Mouse (Mus musculus): ENCODE results near the gene Ctu2. TPM values are rescaled to one million over a fixed set of nuclear protein-coding genes. Genes with fewer than 3 reads are reported as not detected.

Gene Ctu2
- polyA plus RNA-seq (2012; rRNA removed) = 28.6 and 30.6 TPM in 2 replicates

DNA sequence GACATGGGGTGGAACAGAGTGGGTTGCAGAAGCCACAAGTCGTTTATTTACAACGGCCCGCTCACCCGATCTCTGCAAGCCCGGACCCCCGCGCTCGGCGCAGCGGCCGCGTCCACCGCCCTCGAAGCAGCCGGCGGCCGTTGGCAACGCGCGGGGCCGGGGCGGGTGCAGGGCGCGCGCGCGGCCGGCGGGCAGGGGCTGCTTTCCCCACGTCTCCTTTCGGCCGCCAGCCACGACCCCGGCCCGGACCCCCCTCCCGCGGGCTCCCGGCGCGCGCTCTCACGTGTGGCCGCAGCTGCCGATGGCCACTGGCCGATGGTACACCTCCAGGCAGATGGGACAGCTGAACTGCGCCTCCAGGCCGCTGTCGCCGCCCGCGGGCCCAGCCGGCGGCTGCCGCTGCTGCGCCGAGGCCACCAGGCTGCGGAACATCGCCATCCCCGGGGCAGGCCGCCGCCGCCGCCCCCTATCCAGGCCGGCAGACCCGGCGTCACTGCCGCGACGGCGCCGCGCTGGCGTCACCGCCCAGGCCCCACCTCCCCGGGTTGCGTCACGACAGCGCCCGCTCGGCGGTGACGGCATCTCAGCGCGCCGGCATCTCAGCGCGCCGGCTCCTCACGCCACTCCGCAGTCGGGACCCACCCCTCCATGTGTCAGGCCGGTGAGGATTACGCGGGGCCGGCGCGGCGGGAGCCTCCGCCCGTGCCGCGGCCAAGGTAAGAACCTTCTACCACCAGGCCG lies at the start of gene Ctu2, which contains the start of gene Rnf166:
Gene Ctu2 (plus strand): TSS at position 564 of the 741 bp plus-strand sequence.
Gene Rnf166 (minus strand): TSS at position 485 of the 741 bp plus-strand sequence.
- no peak for TF ChIP-seq CTCF (IDR thresholded peaks at IDR 0.05; ENCODE audit: insufficient read depth, low read length)
- peak; percentile 50; the same call in 1 of the 2 replicates for TF ChIP-seq POLR2A (IDR thresholded peaks at IDR 0.05; ENCODE audit: borderline replicate concordance, extremely low read depth, low read depth, low read length)
- peak within 1 kb of the TSS; percentile 95 for H3K4me3 ChIP-seq (replicated peaks; ENCODE audit: extremely low read depth, low read depth, low read length)
- under 1% methylated on average over 101 of the region's 103 CpGs for WGBS
- peak; percentile 94 for DNase-seq
- H3K4me1 ChIP-seq (ENCODE audit: control insufficient read depth, insufficient read depth, low read length) = peaks cover 11% of the 10 kb centered on the region; the same call in 1 of the 2 replicates

- Histone ChIP-seq H3K4me1 (ENCODE audit: control insufficient read depth, insufficient read depth, low read length) (no peaks in the 10 kb centered on the region), H3K4me3 (replicated peaks; ENCODE audit: extremely low read depth, low read depth, low read length) (no peak overlapping the region)
- DNase-seq = no peak
- WGBS = 74% methylated on average over 9 of the region's 9 CpGs
- TF ChIP-seq POLR2A (IDR thresholded peaks at IDR 0.05; ENCODE audit: borderline replicate concordance, extremely low read depth, low read depth, low read length) (no peak), CTCF (IDR thresholded peaks at IDR 0.05; ENCODE audit: insufficient read depth, low read length) (no peak)
These were observed 49.8 kb upstream of the Ctu2 start for GRCm38 (mm10) chr8:122426145-122426544.

DNA sequence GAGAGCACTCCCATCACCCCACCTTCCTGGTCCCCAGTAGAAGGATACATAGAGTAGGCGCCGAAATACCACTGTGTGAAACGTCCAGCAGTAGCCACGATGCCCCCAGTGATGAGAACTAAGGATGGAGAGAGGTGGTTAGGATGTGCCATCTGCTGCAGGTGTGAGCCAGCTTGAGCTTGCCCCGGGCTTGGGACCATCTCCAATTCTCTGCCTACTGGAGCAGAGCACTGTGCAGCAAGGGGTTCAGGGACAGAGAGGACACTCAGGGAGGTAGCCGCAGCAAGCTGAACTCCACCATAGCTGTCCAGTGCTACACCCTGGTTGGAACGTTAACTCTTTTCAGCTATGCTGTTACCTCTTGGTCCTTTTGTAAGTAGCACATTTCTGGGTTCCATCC lies 48.3 kb upstream of the Ctu2 start:
- 87% methylated on average over 7 of the region's 7 CpGs for WGBS
- DNase-seq = no peak
- no peak overlapping the region for H3K4me3 ChIP-seq (replicated peaks; ENCODE audit: extremely low read depth, low read depth, low read length)
- TF ChIP-seq CTCF (IDR thresholded peaks at IDR 0.05; ENCODE audit: insufficient read depth, low read length) (no peak), POLR2A (IDR thresholded peaks at IDR 0.05; ENCODE audit: borderline replicate concordance, extremely low read depth, low read depth, low read length) (no peak)
- peaks cover 5% of the 10 kb centered on the region; the same call in 1 of the 2 replicates for H3K4me1 ChIP-seq (ENCODE audit: control insufficient read depth, insufficient read depth, low read length)

GRCm38 (mm10) chr8:122428163-122428562 lies 47.8 kb upstream of the Ctu2 start:
- Histone ChIP-seq H3K4me3 (replicated peaks; ENCODE audit: extremely low read depth, low read depth, low read length) (no peak overlapping the region), H3K4me1 (ENCODE audit: control insufficient read depth, insufficient read depth, low read length) (peaks cover 8% of the 10 kb centered on the region)
- 76% methylated on average over 9 of the region's 9 CpGs for WGBS
- TF ChIP-seq CTCF (IDR thresholded peaks at IDR 0.05; ENCODE audit: insufficient read depth, low read length) (no peak), POLR2A (IDR thresholded peaks at IDR 0.05; ENCODE audit: borderline replicate concordance, extremely low read depth, low read depth, low read length) (no peak)
- DNase-seq = no peak

DNA sequence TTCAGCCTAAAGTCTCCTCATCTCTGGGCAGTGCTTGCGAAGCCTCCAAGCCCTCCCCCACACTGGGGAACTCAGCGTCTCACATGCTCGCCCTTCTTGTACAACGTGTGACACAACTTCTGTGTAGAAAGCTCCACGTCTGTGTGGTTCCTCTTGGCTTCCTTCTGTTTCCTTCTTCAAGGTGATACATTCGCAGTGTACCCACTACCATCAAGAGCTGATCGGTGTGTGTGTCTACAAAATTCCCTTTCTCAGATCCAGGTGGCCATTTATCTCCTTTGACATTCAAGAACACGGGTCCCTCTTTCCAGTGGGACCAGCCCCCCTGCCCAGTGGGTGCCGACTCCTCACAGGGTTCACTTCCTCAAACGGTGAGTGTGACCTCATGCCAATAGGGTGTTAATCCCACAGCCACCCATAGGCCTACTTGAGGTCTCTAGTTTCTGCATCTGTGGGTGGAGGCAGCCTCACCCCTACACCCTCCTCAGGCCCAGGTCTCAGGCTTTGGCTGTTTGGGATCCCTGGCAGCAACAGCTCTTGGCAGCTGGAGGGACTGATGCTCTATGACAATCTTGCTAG lies 45.8 kb upstream of the Ctu2 start:
- peaks cover 9% of the 10 kb centered on the region for H3K4me1 ChIP-seq (ENCODE audit: control insufficient read depth, insufficient read depth, low read length)
- peak; percentile 12 for DNase-seq
- H3K4me3 ChIP-seq (replicated peaks; ENCODE audit: extremely low read depth, low read depth, low read length) = no peak overlapping the region
- 71% methylated on average over 10 of the region's 10 CpGs for WGBS
- TF ChIP-seq POLR2A (IDR thresholded peaks at IDR 0.05; ENCODE audit: borderline replicate concordance, extremely low read depth, low read depth, low read length) (0 out of 2 replicates have a peak, but pooled peaks have one; percentile 34), CTCF (IDR thresholded peaks at IDR 0.05; ENCODE audit: insufficient read depth, low read length) (no peak)

DNA sequence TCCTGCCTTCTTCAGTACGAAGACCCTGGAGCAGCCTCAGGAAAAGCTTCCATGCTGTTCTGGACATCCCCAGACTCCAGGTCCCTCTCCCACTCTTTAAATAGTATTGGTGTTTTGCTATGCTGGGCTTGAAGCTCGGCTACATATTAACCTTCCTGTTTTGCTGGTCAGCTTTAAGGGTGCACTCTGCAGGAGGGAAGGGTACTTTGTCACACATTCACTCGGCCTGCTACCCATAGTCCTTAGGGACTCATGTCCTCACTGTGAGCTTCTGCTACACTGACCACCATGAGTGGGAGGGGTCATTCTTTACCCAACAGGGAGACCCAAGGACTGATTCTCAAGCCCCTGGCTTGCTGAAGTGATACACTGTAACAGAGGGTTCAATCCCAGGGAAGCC lies 45.3 kb upstream of the Ctu2 start:
- DNase-seq = no peak
- Histone ChIP-seq H3K4me1 (ENCODE audit: control insufficient read depth, insufficient read depth, low read length) (peaks cover 9% of the 10 kb centered on the region), H3K4me3 (replicated peaks; ENCODE audit: extremely low read depth, low read depth, low read length) (no peak overlapping the region)
- WGBS = 63% methylated on average over 3 of the region's 3 CpGs
- no peak for TF ChIP-seq POLR2A (IDR thresholded peaks at IDR 0.05; ENCODE audit: borderline replicate concordance, extremely low read depth, low read depth, low read length)
- TF ChIP-seq CTCF (IDR thresholded peaks at IDR 0.05; ENCODE audit: insufficient read depth, low read length) = no peak

DNA sequence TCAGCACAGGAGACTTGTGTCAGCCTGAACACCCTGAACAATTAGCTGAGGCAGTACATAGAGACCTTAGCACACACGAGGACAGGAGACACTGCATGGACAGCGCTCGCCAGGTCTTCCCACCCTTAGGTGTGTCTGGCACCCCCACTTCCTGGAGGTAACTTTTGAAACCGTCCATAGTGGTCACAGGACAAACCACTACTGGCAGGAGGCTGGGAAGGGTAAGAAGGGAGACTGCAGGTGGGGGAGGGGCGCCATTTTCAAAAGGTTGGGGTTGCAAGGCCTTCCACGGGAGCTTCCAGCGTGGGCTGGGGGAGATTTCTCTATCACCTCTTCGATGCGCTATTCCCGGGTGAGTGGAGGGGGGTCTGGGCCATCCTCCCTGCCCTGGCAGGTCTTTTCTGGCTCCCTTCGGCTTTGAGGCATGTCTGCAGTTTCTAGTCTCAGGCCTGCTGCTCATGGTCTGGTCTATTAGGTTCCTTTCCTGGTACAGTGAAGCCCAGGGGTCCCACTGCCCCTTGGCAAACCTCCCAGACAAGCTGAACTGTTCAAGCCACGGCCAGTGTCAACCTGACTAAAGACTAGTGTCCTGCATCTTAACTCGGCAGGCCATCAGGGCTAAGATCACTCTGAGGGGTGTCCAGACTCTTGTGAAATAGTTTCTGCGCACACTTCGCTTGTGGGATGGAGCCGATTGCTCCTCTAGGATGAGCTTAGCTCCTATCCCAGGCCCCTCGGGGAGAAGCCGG lies 44.1 kb upstream of the Ctu2 start:
- DNase-seq = no peak
- Histone ChIP-seq H3K4me1 (ENCODE audit: control insufficient read depth, insufficient read depth, low read length) (peaks cover 9% of the 10 kb centered on the region), H3K4me3 (replicated peaks; ENCODE audit: extremely low read depth, low read depth, low read length) (peak overlapping the region; percentile 92)
- TF ChIP-seq CTCF (IDR thresholded peaks at IDR 0.05; ENCODE audit: insufficient read depth, low read length) (no peak), POLR2A (IDR thresholded peaks at IDR 0.05; ENCODE audit: borderline replicate concordance, extremely low read depth, low read depth, low read length) (no peak)
- WGBS = 22% methylated on average over 18 of the region's 18 CpGs

DNA sequence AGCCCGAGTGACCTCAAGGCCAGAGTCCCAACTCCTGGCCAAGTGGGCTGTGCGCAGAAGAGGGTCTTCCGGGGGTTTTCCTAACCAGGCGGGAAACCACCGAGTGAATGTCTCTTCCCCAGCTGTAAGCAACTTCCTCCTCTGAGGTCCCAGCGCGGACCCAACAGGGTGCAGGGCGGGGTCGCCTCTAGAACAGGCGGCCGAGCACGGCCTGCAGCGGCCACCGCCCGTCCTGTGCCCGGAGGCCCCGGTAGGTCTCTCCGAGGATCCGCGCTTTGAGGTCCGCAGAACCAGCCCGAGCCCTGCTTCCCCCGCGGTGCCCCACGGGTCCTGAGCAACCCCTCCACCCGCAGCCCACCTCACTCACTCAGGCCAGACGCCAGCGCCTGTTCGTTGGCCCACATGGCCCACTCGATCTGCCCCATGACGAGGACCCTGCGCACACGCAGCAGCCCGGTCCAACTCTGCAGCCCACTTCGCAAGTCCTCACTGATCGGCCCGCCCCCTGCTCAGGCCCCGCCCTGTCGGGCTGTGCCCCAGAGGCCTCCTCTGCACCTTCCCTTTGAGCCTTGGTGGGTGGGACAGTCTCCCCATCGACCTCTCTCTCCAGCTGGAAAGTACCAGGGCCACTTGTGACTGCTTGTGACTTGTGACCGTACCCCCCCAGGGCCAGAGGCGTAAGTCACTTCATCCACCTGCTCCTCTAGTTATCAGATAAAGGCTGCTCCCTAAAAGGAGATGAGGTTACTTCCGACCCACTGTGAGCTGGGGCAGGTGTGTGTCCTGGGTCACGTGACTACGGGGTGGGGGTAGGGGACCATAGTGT lies 43.3 kb upstream of the Ctu2 start, which contains the start of gene Cyba:
Gene Cyba (minus strand): TSS at position 488 of the 826 bp plus-strand sequence.
- TF ChIP-seq CTCF (IDR thresholded peaks at IDR 0.05; ENCODE audit: insufficient read depth, low read length) (no peak), POLR2A (IDR thresholded peaks at IDR 0.05; ENCODE audit: borderline replicate concordance, extremely low read depth, low read depth, low read length) (peak; percentile 64; the same call in 1 of the 2 replicates)
- peaks cover 9% of the 10 kb centered on the region for H3K4me1 ChIP-seq (ENCODE audit: control insufficient read depth, insufficient read depth, low read length)
- 2% methylated on average over 45 of the region's 45 CpGs for WGBS
- DNase-seq = peak; percentile 84
- H3K4me3 ChIP-seq (replicated peaks; ENCODE audit: extremely low read depth, low read depth, low read length) = peak within 1 kb of the TSS; percentile 92
